Mouse (Mus musculus) liver, postnatal 0 days (tissue): ENCODE measurements at regions not wholly inside any gene's neighbourhood (a gene's known extent, or its start where the extent isn't known, plus 50 kb on each side); places are given as distances from the start of the nearest gene placed in this dataset.
A peak's percentile ranks its signal among the peaks of the same experiment; 100 is the strongest.

Source experiments
- CTCF ChIP-seq: sonication (generic); IDR thresholded peaks from 2 replicates; pipeline ENCODE4 v1.5.1; 2016; ENCODE audit warnings: antibody characterized with exemption, low read depth
- EP300 ChIP-seq: IDR thresholded peaks from 2 replicates; pipeline ENCODE4 v1.6.1; 2016; ENCODE audit warnings: antibody characterized with exemption, low read depth, mild to moderate bottlenecking

GRCm38 (mm10) chr10:87711798-87712197 is 146.3 kb upstream of the Igf1 start:
- TF ChIP-seq EP300: peak; percentile 64; the same call in 1 of the 2 replicates
- no peak for TF ChIP-seq CTCF
